8 mouse cellular contexts compared by ENCODE assay signal in genomic region chr5:38479908-38480725, GRCm38 (mm10). TPM values are rescaled to one million over a fixed set of nuclear protein-coding genes. Genes with fewer than 3 reads are reported as not detected.
DNase-seq lines count a peak whose midpoint lies in the region; ATAC-seq and TF ChIP-seq lines count a peak whose summit lies in the region.

No protein-coding gene starts in this region.

- peaks cover 4 to 40% of the 10 kb centered on the region in 2 experiments for H3K4me1 ChIP-seq in MEL (ENCODE audit: control insufficient read depth in 1 of 2, insufficient read depth in 2 of 2, low read length in 2 of 2)
- H3K4me1 ChIP-seq in forebrain, embryonic 11.5 days (replicated peaks; ENCODE audit: control insufficient read depth, insufficient read depth, low read length), result peaks cover 2% of the 10 kb centered on the region; the same call in 1 of the 2 replicates
- peaks cover 39% of the 10 kb centered on the region for H3K4me1 ChIP-seq in limb, embryonic 10.5 days

- no peaks in the 10 kb centered on the region for H3K79me2 ChIP-seq in MEL (ENCODE audit: control insufficient read depth, insufficient read depth, low read length, poor library complexity)

- no peaks in the 10 kb centered on the region for H3K9me3 ChIP-seq in MEL (replicated peaks; ENCODE audit: insufficient read depth, low read length)
- no peaks in the 10 kb centered on the region for H3K9me3 ChIP-seq in forebrain, embryonic 11.5 days (ENCODE audit: control insufficient read depth, low read length)
- no peaks in the 10 kb centered on the region for H3K9me3 ChIP-seq in limb, embryonic 10.5 days (replicated peaks)

- H3K36me3 ChIP-seq in MEL (ENCODE audit: control insufficient read depth in 1 of 2, insufficient read depth in 2 of 2, low read length in 2 of 2), result peaks cover 0 to 14% of the 10 kb centered on the region in 2 experiments; a peak in 2 of 4 replicates
- H3K36me3 ChIP-seq in forebrain, embryonic 11.5 days (ENCODE audit: control insufficient read depth, insufficient read depth, low read length), result no peaks in the 10 kb centered on the region
- H3K36me3 ChIP-seq in limb, embryonic 10.5 days, result no peaks in the 10 kb centered on the region

- no peak for TF ChIP-seq EP300 in MEL (IDR thresholded peaks at IDR 0.05; ENCODE audit: low read depth in 1 of 2, low read length in 2 of 2)

- H3K9ac ChIP-seq in MEL (ENCODE audit: control insufficient read depth, low read depth, low read length, poor library complexity, severe bottlenecking), result peak overlapping the region; percentile 83
- peak overlapping the region; percentile 45 for H3K9ac ChIP-seq in forebrain, embryonic 11.5 days (ENCODE audit: low read length)

- peak overlapping the region; percentile 24; the same call in 1 of the 2 replicates for H3K4me2 ChIP-seq in forebrain, embryonic 11.5 days (ENCODE audit: low read depth, low read length, severe bottlenecking)

- peak overlapping the region; percentile 63 for H3K27ac ChIP-seq in MEL (ENCODE audit: control insufficient read depth, low read depth, low read length)
- no peak overlapping the region for H3K27ac ChIP-seq in forebrain, embryonic 11.5 days (ENCODE audit: low read depth, low read length)
- peak overlapping the region; percentile 83 for H3K27ac ChIP-seq in limb, embryonic 10.5 days

- H3K4me3 ChIP-seq in MEL (ENCODE audit: control insufficient read depth in 1 of 2, insufficient read depth in 1 of 2, low read depth in 2 of 2, low read length in 2 of 2), result peak overlapping the region; percentile 86
- no peak overlapping the region for H3K4me3 ChIP-seq in forebrain, embryonic 11.5 days (ENCODE audit: low read depth, low read length)
- H3K4me3 ChIP-seq in limb, embryonic 10.5 days, result peak overlapping the region; percentile 40

- no peak for TF ChIP-seq CTCF in MEL (IDR thresholded peaks at IDR 0.05 in 2 of 3, conservative IDR thresholded peaks at IDR 0.05 in 1 of 3; ENCODE audit: control insufficient read depth in 1 of 3, insufficient read depth in 1 of 3, low read depth in 2 of 3, low read length in 3 of 3, poor library complexity in 1 of 3, severe bottlenecking in 1 of 3)
- no peak for TF ChIP-seq CTCF in brain, embryonic 14.5 days (IDR thresholded peaks at IDR 0.05; ENCODE audit: borderline replicate concordance, extremely low read depth, insufficient read depth, insufficient read length)

- TF ChIP-seq RAD21 in MEL (IDR thresholded peaks at IDR 0.05; ENCODE audit: low read depth, low read length), result no peak

- 35% methylated on average over 22 of the region's 22 CpGs for WGBS in forebrain, embryonic 11.5 days
- WGBS in limb, embryonic 10.5 days, result 24% methylated on average over 22 of the region's 22 CpGs

- TF ChIP-seq POLR2A in MEL (IDR thresholded peaks at IDR 0.05; ENCODE audit: control insufficient read depth in 1 of 2, insufficient read depth in 1 of 2, low read depth in 1 of 2, low read length in 2 of 2, poor library complexity in 1 of 2), result peak in 1 of 2 experiments; percentile 66; a peak in 2 of 4 replicates
- TF ChIP-seq POLR2A in brain, embryonic 14.5 days (IDR thresholded peaks at IDR 0.05; ENCODE audit: borderline replicate concordance, extremely low read depth, insufficient read depth, insufficient read length, poor library complexity, severe bottlenecking), result no peak

- peak; percentile 57; the same call in 1 of the 2 replicates for ATAC-seq in forebrain, embryonic 11.5 days (replicated peaks; ENCODE audit: low FRiP score)

- DNase-seq in MEL (ENCODE audit: low read depth, low spot score), result peak; percentile 88
- peak; percentile 62 for DNase-seq in brain, embryonic 14.5 days (ENCODE audit: low read depth)
- DNase-seq in forebrain, embryonic 11.5 days (ENCODE audit: low spot score), result no peak
- DNase-seq in heart, postnatal 4 days, result peak; percentile 47
- peak; percentile 55 for DNase-seq in limb, embryonic 10.5 days (ENCODE audit: low spot score)
- DNase-seq in mesoderm, embryonic 11.5 days (ENCODE audit: low read depth, low spot score), result peak; percentile 57
- DNase-seq in spleen, postnatal 10 days (ENCODE audit: low spot score in 2 of 2), result peak; percentile 24 to 50
- no peak for DNase-seq in frontal cortex, postnatal 10 days (ENCODE audit: low spot score in 2 of 2)

- H3K27me3 ChIP-seq in MEL (ENCODE audit: control insufficient read depth in 1 of 2, insufficient read depth in 2 of 2, low read length in 2 of 2), result no peaks in the 10 kb centered on the region
- H3K27me3 ChIP-seq in forebrain, embryonic 11.5 days (ENCODE audit: control insufficient read depth, insufficient read depth, low read length), result no peaks in the 10 kb centered on the region
- no peaks in the 10 kb centered on the region for H3K27me3 ChIP-seq in limb, embryonic 10.5 days (ENCODE audit: low read depth, poor library complexity, severe bottlenecking)

TF ChIP-seq in MEL, 35 proteins besides CTCF, POLR2A, EP300 and RAD21:
- TF ChIP-seq MAZ (IDR thresholded peaks at IDR 0.05; ENCODE audit: low read depth, low read length) (no peak), CHD1 (IDR thresholded peaks at IDR 0.05; ENCODE audit: low read depth, low read length) (no peak), MEF2A (IDR thresholded peaks at IDR 0.05; ENCODE audit: extremely low read depth, insufficient replicate concordance, low read depth, low read length, poor library complexity, severe bottlenecking) (no peak), ETS1 (IDR thresholded peaks at IDR 0.05; ENCODE audit: low read depth, low read length) (peak; percentile 67), USF1 (IDR thresholded peaks at IDR 0.05; ENCODE audit: low read depth, low read length) (no peak), ELF1 (IDR thresholded peaks at IDR 0.05; ENCODE audit: low read depth, low read length) (peak; percentile 66), ZNF384 (IDR thresholded peaks at IDR 0.05; ENCODE audit: low read depth, low read length) (peak; percentile 74), POLR2AphosphoS5 (IDR thresholded peaks at IDR 0.05; ENCODE audit: borderline replicate concordance, low read depth, low read length) (no peak), RCOR1 (IDR thresholded peaks at IDR 0.05; ENCODE audit: low read depth, low read length) (no peak), HCFC1 (IDR thresholded peaks at IDR 0.05; ENCODE audit: low read depth, low read length) (0 out of 2 replicates have a peak, but pooled peaks have one; percentile 56), SIN3A (IDR thresholded peaks at IDR 0.05; ENCODE audit: low read length) (peak; percentile 80), BHLHE40 (IDR thresholded peaks at IDR 0.05; ENCODE audit: borderline replicate concordance, low read depth, low read length) (no peak), TBP (IDR thresholded peaks at IDR 0.05; ENCODE audit: low read depth, low read length) (peak; percentile 66), MYC (IDR thresholded peaks at IDR 0.05; ENCODE audit: low read depth, low read length) (0 out of 2 replicates have a peak, but pooled peaks have one; percentile 57), POLR2AphosphoS2 (IDR thresholded peaks at IDR 0.05; ENCODE audit: low read length) (0 out of 2 replicates have a peak, but pooled peaks have one; percentile 33), NELFE (IDR thresholded peaks at IDR 0.05; ENCODE audit: low read depth, low read length) (no peak; the same call in 1 of the 2 replicates), GATA1 (IDR thresholded peaks at IDR 0.05; ENCODE audit: low read depth, low read length) (peak; percentile 12; the same call in 1 of the 2 replicates), MAX (IDR thresholded peaks at IDR 0.05; ENCODE audit: low read length) (peak; percentile 77), KAT2A (conservative IDR thresholded peaks at IDR 0.05; ENCODE audit: low read depth, low read length) (no peak), ZMIZ1 (IDR thresholded peaks at IDR 0.05; ENCODE audit: low read depth, low read length) (peak; percentile 32; the same call in 1 of the 2 replicates), ZC3H11A (IDR thresholded peaks at IDR 0.05; ENCODE audit: low read depth, low read length) (0 out of 2 replicates have a peak, but pooled peaks have one; percentile 15), E2F4 (IDR thresholded peaks at IDR 0.05; ENCODE audit: borderline replicate concordance, low read depth, low read length) (no peak), MXI1 (IDR thresholded peaks at IDR 0.05; ENCODE audit: low read depth, low read length) (peak; percentile 85), UBTF (IDR thresholded peaks at IDR 0.05; ENCODE audit: borderline replicate concordance, insufficient read depth, low read depth, low read length) (no peak), JUND (IDR thresholded peaks at IDR 0.05; ENCODE audit: low read depth, low read length) (peak; percentile 87; the same call in 1 of the 2 replicates)

RNA-seq across cellular contexts. Expression of gene Slc2a9, which starts 22.8 kb away (rescaled TPM):
- 1.1 and 2.3 TPM in 2 replicates for total RNA-seq in MEL (2012; rRNA removed)
- 1 to 10 TPM in 1 of 2 experiments, not detected in 1; 4.2 TPM for polyA plus RNA-seq in MEL (2012; ENCODE audit: insufficient read depth in 1 of 2, insufficient read length in 2 of 2, low read depth in 1 of 2, low replicate concordance in 2 of 2, missing spikeins in 1 of 2)
- polyA plus RNA-seq in brain, embryonic 14.5 days (2012; rRNA removed), result 0.28 and 0.81 TPM in 2 replicates
- 0.37 TPM in 1 of 2 replicates, not detected in the other for polyA plus RNA-seq in forebrain, embryonic 11.5 days (2014; fragmentation: Nextera tagmentation; extraction: Ambion mirVana)
- 1 to 10 TPM; 1.8 to 2.0 TPM for total RNA-seq in heart, postnatal 4 days (2021)
- polyA plus RNA-seq in limb, embryonic 10.5 days (2016; fragmentation: Nextera tagmentation; extraction: Ambion mirVana), result 0.13 TPM in 1 of 2 replicates, not detected in the other

Comparison
In these comparisons a context has a peak if more than half of its experiments do, and no peak if none do; other contexts are left out.
1. DNase-seq: peak in MEL (single experiment), brain, embryonic 14.5 days (single experiment), heart, postnatal 4 days (single experiment), limb, embryonic 10.5 days (single experiment), mesoderm, embryonic 11.5 days (single experiment) and spleen, postnatal 10 days (2 of 2); none in forebrain, embryonic 11.5 days (single experiment) and frontal cortex, postnatal 10 days (0 of 2).